Mouse (Mus musculus) megakaryocyte progenitor cell, adult 5-6 weeks (primary cell): ENCODE measurements around the gene Cdip1. TPM values are rescaled to one million over a fixed set of nuclear protein-coding genes. Genes with fewer than 3 reads are reported as not detected.
A peak's percentile ranks its signal among the peaks of the same experiment; 100 is the strongest.
"Not testable (repeated sequence)": the region's sequence is repeated elsewhere in the genome, so short reads cannot be mapped to it uniquely, and the experiment has no call there.

Experiments
- ATAC-seq: replicated peaks from 2 replicates; pipeline ENCODE4 v1.8.0; 2016; ENCODE audit warnings: mild to moderate bottlenecking, moderate TSS enrichment, inconsistent platforms; ENCODE audit not compliant: poor library complexity
- total RNA-seq, 2 experiments: library from RNA; stranded (forward) in 1 of 2; stranded (reverse) in 1 of 2; fragments of 157-497, 149-512 nt in 1 of 2; fragments of 200-1000 nt in 1 of 2; gene quantifications; 2 replicates each; pipeline versions ENCODE4 v1.2.3 to v1.2.4; 2015 to 2017

The Cdip1 gene
- total RNA-seq (2015) (10.3 and 12.2 TPM in 2 replicates), total RNA-seq (2017) (10.7 and 11.5 TPM in 2 replicates)

DNA sequence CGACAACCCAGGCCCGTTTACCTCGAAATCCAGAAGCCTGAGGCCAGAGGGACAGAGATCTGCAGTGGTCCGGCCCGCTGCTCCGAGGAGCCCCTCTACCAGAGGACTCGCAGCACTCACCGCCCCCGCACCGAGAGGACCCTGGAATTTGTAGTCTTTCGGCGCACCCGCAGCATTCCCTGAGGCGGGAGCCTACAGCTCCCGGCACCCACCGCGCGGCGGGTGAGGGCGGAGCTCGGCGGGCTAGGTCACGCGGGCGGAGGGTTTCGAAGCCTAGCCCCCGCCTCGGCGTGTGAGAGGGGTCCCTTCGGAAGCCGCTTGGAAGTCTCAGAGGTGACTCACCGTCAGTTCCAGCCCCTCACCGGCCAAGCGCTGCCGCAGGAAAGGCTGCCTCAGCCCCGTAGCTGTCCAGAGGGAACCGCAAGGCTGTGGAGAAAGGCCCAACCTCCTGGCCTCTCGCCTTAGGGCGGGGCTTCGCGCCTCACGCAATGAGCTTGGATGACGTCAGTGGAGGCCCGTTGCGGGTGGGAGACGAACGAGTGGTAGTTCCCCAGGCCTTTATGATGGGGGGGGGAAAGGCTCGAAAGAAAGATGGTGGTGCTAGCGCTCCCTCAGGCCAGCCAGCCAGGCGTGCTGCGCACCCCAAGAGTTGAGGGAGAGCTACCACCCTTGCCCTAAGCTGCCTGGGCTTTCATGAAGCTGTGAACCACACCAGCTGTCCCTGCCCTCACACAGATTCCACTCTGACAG, at the start of gene Cdip1:
TSS of gene Cdip1 (minus strand) at position 483 of the 750 bp plus-strand sequence.
- ATAC-seq, result peak; percentile 93

- ATAC-seq, result no peak
Observed at GRCm38 (mm10) chr16:4839552-4839951, 49.5 kb upstream of the Cdip1 start.

- ATAC-seq, result no peak
Observed at GRCm38 (mm10) chr16:4837631-4838030, 47.5 kb upstream of the Cdip1 start.

DNA sequence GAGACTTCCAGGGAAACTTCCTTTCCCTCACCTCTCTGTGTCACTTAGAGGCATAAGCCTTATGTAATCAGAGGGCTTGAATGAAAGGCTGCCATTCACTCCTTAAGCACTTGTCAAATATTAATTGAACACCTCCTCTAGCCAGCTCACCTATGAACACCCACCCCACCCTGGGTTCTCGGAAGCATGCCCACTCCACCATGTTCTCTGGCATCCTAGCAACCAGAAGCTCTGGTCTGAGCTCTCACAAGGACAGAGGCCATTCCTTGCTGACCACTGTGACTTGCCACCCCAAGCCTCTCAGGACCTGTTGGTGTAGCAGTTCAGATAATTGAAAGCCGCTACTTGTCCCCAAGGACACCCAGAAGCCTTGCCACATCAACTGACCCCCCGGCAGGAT, 45.1 kb upstream of the Cdip1 start, which contains the start of gene 4930562C15Rik:
TSS of gene 4930562C15Rik (plus strand) at position 226 of the 400 bp plus-strand sequence.
- no peak for ATAC-seq

GRCm38 (mm10) chr16:4833858-4834257, 43.8 kb upstream of the Cdip1 start:
- no peak for ATAC-seq

DNA sequence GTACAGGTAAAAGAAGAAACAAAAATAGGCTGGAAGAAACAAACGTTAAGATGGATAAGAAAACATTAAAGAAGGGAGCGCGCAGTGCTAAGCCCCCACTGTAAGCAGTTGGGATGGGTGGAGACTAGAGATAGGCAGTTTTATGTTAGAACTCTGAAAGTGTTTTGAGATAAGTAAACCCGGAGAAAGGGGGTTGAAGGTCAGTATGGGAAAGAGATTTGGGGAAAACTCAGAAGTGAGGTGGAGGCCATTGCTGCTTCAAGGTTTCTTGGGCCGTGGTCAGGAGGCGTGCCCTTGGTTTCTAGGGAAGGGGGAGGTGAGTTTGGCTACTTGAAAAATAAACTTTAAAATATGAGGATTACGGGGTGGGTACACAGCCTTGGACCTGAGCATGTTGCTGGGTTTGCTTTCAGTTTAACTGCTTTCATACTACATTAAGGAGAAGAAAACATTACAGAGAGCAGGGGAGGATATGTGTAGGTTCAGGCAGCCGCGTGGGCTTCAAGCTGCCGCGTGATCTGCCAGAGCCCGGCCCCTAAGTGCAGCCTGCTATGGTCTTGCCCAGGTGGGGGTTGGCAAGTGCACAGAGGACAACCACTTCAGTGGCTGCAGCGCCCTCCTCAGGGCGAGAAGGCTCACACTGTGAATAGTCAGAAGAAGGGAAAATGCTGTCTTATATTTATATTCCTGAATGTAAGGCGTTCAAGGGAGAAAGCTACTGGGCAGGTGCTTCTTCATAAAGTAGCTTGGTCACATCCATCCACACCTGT, 41.7 kb upstream of the Cdip1 start:
- peak; percentile 91 for ATAC-seq

GRCm38 (mm10) chr16:4829271-4829900, 39.3 kb upstream of the Cdip1 start:
- no peak for ATAC-seq

GRCm38 (mm10) chr16:4827639-4828038, 37.5 kb upstream of the Cdip1 start:
- ATAC-seq, result no peak

DNA sequence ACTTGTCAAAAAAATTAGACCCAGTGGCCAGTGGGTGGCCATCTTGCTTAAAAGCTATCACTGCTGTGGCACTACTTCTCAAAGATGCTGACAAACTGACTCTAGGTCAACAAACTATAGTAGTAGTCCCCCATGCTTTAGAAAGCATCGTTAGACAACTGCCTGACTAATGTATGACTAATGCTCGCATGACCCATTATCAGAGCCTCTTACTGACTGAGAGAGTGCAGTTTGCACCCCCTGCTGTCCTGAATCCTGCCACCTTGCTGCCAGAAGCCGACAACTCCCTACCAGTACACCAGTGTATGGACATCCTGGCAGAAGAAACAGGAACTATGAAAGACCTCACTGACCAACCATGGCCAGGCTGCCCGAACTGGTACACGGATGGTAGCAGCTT, 34.4 kb upstream of the Cdip1 start:
- not testable (repeated sequence) for ATAC-seq

- ATAC-seq, result no peak
Observed at GRCm38 (mm10) chr16:4818349-4818748, 28.3 kb upstream of the Cdip1 start.

DNA sequence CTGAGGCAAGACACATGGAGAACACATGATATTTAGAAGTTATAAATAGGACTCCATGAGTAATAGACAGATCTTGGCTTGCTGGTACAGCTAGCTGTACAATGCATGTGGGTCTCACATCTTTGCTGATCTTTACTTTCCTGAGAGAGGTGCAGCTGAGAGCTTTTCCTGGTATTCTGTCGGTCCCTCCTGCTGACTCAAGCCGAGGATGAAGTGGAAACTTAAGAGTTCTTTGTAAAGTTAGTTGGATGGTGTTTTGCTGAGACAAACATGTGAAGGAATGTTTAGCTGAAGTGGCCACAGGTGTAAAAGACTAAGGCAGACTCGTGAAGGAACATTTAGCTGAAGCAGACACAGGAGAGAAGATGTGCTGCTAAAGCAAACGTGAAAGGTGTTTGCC, 6.5 kb upstream of the Cdip1 start:
- no peak for ATAC-seq

DNA sequence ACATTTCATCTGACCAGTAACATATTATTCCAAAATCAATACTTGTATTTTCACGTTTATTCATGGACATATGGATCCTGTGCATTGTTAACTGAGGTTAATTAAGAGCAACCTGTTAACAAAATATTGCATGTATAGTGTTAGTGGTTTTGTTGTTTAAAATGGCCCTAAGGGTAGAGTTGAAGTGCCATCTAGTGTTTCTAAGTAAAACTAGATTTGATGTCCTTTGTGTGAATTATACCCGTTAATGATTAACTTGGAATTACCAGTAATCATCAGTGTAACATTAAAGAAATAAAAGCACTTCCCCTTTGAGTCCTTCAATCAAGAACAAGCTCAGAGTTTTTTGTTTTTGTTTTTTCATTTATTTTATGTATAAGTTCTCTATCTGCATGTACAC, 1.2 kb upstream of the Cdip1 start:
- ATAC-seq, result peak; percentile 27; the same call in 1 of the 2 replicates

GRCm38 (mm10) chr16:4789311-4789768, 752 bp downstream of the Cdip1 start:
- peak; percentile 16 for ATAC-seq

GRCm38 (mm10) chr16:4788176-4788575, 1.9 kb downstream of the Cdip1 start:
- no peak for ATAC-seq

DNA sequence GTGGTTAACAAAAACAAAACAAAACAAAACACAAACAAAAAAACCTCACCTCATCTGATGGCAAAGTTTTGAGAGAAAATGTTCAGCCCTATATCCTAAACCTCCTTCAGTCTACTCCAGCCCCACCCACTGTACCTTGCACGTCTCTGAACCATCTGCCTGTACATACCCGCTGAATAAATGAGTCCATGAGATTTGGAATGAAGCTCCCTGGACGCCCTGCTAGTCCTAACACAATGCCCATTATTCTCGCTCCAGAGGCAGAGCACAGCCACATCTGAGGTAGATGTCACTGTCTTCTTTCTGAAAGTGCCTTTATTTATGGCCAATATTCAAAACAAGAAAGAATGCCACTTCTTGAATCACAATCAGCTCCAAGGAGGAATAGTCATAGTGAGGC, 4.4 kb downstream of the Cdip1 start:
- ATAC-seq, result no peak

DNA sequence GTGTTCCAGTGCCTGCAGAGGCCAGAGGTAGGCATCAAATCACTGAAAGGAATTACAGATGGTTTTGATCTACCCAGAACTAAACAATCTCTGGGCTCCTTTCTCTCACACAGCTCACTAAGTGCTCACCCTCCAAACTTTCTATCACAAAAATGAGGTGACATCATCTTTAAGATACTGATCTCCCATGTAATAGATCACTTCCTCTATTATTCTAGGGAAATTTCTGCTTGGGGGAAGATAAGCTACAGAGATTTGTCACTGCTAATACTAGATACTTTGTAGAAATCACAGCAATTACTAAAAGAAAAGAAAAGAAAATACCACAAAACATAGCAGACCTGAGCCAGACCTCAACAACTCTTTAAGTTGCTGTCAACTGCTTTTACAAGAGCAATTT, 7.6 kb downstream of the Cdip1 start:
- no peak for ATAC-seq

- ATAC-seq, result no peak
Observed at GRCm38 (mm10) chr16:4781524-4782196, 8.4 kb downstream of the Cdip1 start.

DNA sequence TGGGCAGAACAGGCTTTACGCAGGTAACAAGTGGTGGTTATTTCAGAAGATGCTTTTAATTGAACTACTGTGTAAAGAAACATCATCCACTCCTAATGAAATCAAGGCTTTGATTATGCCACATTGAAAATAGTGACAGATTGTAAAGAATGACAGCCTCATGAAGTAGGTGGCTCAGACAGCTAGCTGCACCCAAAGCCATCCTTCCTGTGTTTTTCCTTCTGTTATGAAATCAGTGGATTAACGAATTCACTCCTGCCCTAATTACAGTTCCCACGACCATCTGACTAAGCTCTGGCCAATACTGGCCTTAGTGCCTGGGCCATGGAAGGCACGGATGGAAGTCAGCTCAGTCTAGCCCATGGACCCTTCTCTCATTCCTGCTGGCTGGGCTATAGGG, 11.2 kb downstream of the Cdip1 start:
- no peak for ATAC-seq

- ATAC-seq, result no peak
Observed at GRCm38 (mm10) chr16:4777905-4778609, 12.0 kb downstream of the Cdip1 start.

- peak; percentile 48 for ATAC-seq
Observed at GRCm38 (mm10) chr16:4777171-4777904, 12.8 kb downstream of the Cdip1 start.
